Mouse (Mus musculus) myocyte (in vitro differentiated cells): Measurements from ENCODE around the gene Vmp1.

Experiments
- E2F4 ChIP-seq: IDR thresholded peaks from one replicate; pipeline ENCODE4 v1.6.1; 2011; ENCODE audit warnings: mild to moderate bottlenecking, control low read depth, moderate library complexity; ENCODE audit not compliant: insufficient read depth
- MAX ChIP-seq: IDR thresholded peaks from one replicate; pipeline ENCODE4 v1.6.1; 2011; ENCODE audit warnings: low read depth, mild to moderate bottlenecking, control low read depth
- MYOG ChIP-seq, 3 experiments: IDR thresholded peaks; one replicate each; pipeline ENCODE4 v1.6.1; 2011; ENCODE audit warnings: control low read depth in 2 of 3, low read depth in 2 of 3, mild to moderate bottlenecking in 2 of 3; ENCODE audit not compliant: insufficient read length in 2 of 3, control insufficient read depth in 1 of 3, insufficient read depth in 1 of 3
- POLR2A ChIP-seq: IDR thresholded peaks from one replicate; pipeline ENCODE4 v1.6.1; 2011; ENCODE audit warnings: low read depth, mild to moderate bottlenecking, control low read depth, moderate library complexity; ENCODE audit not compliant: insufficient read length
- REST ChIP-seq: IDR thresholded peaks from one replicate; pipeline ENCODE4 v1.6.1; 2011; ENCODE audit warnings: mild to moderate bottlenecking, control low read depth, moderate library complexity; ENCODE audit not compliant: insufficient read depth, insufficient read length
- TCF12 ChIP-seq: IDR thresholded peaks from one replicate; pipeline ENCODE4 v1.6.1; 2011; ENCODE audit warnings: mild to moderate bottlenecking, control low read depth; ENCODE audit not compliant: poor library complexity, insufficient read depth, severe bottlenecking
- TCF3 ChIP-seq: IDR thresholded peaks from one replicate; pipeline ENCODE4 v1.6.1; 2011; ENCODE audit warnings: low read depth, control low read depth; ENCODE audit not compliant: insufficient read length
- USF1 ChIP-seq: IDR thresholded peaks from one replicate; pipeline ENCODE4 v1.6.1; 2011; ENCODE audit warnings: low read depth, mild to moderate bottlenecking, control low read depth, moderate library complexity

DNA sequence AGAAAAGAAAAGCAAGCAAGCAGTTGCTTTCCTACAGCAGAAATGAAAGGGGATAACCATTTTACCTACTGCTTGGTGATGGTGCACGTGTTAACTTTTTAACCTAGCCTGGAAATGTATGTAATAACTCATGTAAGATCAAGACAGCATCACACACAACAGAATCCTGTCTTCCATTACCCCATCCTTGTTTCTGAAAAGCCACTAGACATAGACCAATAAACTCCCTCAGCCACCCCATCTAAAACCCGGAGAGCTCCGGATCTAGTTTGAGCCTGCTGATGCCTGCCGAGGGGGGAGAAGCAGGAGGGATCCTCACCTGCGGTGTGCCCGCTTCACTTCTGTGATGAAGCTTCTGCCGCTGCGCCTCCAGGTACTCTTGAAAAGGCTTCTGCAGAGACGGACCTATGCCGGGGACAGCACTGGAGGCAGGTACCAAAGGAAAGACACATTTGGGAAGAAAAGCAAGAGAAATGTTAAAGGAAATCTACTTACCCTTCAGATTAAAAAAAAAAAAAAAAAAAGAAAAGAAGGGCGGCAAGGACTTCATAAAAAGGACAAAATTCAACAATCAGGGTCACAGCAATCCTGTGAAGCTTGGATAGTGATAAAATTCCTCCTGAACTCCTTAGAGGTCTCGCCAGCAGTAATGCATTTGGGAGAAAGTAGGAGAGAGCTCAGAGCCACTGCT is 97.3 kb downstream of the Vmp1 start:
- peak; percentile 48 for TF ChIP-seq POLR2A
- no peak for TF ChIP-seq TCF3
- no peak for TF ChIP-seq E2F4
- no peak for TF ChIP-seq MAX
- no peak for TF ChIP-seq TCF12
- TF ChIP-seq USF1: no peak
- TF ChIP-seq MYOG (IDR thresholded peaks at IDR 0.05; ENCODE audit: control insufficient read depth in 1 of 3, insufficient read depth in 1 of 3, insufficient read length in 2 of 3, low read depth in 2 of 3): peak in 1 of 3 experiments; percentile 13
- TF ChIP-seq REST: no peak
